Mouse (Mus musculus): ENCODE results near the gene Gm19935.

Gene Gm19935

DNA sequence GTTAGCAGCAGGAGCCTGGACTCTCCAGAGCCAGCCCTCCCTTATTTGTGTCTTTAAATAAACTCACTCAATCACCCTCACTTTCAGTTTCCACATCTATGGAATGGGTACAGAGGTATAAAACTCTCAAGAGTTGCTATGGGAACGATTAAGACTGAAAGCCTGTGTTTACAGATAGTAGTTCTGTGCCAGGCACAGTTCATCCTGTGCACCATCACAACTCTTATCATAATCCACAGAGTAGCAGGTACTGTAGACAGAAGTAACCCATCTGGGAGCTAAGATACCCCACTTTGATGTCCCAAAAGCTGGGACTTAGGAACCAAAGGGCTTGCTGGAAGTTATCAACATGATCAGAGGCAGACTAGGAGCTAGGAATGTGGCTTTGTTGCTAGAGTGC, 12.6 kb upstream of the Gm19935 start:
- DNase-seq, result no peak

DNA sequence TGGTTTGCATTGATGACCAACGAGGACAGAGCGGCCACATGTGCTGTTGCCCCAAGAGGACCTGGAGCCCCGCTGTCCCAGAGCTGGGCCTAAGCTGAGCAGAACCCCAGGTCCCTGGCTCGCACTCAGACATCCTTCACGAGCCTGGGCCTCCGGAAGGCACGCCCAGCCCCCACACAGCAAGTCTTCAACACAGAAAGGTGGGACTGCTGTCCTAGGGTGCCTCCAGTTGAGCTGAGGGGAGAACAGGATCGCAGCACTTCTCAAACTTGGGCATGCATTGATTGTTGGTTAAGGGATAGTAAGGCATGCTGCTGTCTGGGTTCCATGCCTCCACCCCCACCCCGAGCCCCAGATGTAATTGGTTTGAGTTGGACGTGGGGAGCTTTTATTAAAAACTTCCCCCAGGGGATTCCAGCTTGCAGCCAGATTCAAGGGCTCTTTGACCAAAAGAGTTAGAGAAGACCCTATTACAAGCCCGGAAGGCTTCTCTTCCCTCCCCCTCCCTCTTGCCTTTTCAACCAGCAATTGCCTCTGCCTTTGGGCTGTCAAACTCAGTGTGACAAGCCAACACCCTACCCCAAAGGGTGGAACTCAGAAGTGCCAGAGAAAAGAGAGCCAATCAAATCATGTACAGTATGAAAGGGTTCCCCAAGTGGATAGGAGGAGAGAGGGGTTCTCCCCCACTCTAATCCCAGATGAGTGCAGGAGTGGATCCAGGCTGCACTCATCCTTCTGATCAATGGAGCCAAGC, 12.0 kb upstream of the Gm19935 start:
- DNase-seq, result peak; percentile 46 to 52

- DNase-seq, result peak; percentile 98 to 99
These were observed 11.2 kb upstream of the Gm19935 start, which contains the start of gene Chd9 for GRCm38 (mm10) chr8:90828181-90828986. Chd9 (plus strand) TSS chr8:90828352.

DNA sequence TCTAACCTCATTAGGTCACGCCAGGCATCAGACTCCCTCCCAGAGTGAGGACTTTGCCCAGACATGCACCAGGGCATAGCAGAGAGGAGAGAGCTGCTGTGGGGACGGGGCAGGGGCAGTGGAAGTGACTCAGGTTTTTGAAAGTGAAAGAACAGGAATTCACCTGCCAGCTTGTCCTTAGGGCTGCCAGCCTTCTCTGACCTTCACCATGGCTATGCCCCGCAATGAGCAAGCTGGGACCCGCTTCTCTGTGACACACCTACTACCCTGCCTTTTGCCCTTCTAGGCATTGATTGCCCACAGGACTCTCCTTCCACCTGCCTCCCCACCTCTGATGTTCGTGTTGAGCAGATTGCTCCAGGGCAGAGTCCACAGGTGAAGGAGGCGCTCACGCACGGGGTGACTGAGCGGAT, 8.3 kb upstream of the Gm19935 start:
- no peak for DNase-seq

DNA sequence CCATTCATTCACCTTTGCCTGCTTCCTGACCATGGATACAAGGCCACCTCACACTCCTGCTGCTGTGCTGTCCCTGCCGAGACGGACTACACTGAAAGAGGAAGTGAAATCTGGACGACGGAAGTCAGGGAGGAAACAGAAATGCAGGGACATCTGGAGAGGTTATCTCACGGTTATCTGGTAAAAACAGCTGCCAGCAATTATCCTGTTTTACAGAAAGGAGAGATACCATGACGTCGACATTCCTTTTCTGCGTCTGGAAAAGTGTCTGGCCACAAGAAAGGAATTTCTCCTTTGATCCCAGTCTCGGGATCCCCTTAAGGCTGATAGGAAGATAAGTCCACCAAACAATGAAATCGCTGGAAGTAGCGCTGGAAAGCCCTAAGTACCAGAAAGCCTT, 5.2 kb upstream of the Gm19935 start:
- no peak for DNase-seq

- DNase-seq, result no peak
These were observed 3.1 kb upstream of the Gm19935 start for GRCm38 (mm10) chr8:90820321-90820696.

GRCm38 (mm10) chr8:90819561-90820320, 2.5 kb upstream of the Gm19935 start:
- DNase-seq, result no peak

GRCm38 (mm10) chr8:90816061-90816882, 921 bp downstream of the Gm19935 start:
- DNase-seq, result no peak

DNA sequence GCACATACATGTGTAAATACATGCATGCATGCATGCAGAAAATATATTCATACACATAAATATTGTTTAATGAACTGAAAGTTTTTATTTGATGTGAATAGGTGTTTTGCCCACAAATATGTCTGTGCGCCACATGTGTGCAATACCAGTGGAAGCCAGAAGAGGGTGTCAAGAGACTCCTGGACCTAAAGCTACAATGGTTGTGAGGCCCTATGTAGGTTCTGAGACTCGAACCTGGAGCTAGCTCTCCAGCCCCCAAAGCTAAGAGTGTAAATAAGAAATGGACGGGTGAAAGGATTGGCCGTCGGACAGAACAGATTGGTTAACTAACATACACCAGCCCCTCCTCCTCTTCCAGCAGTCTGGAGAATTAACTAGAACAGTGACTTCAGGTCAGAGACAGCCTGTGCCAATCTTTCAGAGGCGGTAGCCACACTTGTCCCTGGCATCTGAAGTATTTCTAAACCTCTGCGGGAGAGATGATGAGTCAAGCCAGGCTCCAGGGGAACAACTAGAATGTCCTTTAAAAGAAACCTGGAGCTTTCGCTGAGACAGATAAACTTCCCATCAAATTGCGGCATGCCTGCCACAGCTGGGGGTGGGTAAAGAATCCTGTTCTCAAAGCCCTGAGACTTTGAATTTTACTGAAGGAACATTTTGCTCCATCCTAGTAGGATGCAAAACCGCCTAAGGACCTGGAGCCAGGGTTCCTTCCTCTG, 3.4 kb downstream of the Gm19935 start:
- peak in 1 of 2 experiments; percentile 18 for DNase-seq

- DNase-seq, result no peak
These were observed 17.7 kb downstream of the Gm19935 start for GRCm38 (mm10) chr8:90799473-90799872.

DNA sequence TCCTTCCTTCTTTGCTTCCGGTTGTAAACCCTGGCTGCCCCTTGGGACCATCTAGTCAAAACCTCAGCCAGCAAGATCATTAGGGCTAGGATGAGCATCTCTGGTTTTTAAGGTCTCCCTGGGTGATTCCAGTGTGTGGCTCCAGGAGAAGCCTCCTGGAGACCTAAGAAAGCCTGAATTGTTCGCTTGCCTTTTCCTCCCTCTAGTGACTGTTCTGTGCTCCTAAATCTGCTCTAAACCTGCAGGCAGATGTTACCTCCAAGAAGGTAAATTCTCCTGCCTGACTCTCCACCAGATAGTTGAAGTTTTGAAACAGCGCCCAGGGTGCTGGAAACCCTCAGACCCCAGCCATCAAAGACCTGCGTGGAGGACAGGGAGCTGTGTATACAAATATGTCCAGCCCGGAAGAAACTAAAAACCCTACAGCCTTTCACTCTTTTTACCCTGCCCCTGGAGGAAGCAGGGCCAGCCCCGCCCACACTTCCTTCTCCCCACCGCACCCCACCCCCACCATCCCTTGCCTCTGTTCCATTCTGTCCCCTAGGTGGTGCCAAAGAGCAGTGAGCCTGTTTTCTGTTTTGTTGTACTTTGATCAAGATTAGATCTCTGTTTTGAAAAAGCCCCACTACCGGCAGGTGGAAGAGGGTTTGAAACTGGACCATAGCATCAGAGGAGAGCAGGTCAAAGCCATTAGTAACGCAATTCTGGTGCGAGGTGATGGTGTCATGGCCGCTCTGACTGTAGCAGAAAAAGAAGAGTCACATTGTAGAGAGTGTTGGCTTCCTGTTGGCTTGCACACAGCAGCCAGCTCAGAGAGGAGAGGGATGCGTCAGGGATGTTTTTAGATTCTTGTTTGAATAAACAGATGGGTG, 22.0 kb downstream of the Gm19935 start:
- peak; percentile 81 to 84 for DNase-seq

DNA sequence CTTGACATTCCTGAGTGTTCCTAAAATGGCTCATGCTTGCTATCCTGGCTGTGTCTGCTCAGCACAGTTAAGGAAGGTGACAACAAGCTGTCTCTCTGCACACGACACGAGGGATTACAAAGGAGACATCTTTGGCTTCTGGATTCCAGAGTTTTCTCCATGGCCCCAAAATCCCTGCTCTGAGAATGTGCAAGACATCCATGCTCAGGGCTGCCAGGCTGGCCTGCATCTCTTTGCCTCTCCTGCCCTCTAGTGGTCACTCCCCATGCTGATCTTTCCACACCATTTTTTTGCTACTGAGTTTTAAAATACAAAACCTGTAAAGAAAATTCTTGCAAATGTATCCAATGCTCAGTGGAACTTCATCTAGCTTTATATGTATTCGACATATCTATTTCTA, 23.5 kb downstream of the Gm19935 start:
- peak; percentile 91 to 96 for DNase-seq

GRCm38 (mm10) chr8:90791616-90792015, 25.6 kb downstream of the Gm19935 start:
- no peak for DNase-seq

GRCm38 (mm10) chr8:90769791-90770190, 47.4 kb downstream of the Gm19935 start:
- peak; percentile 35 to 54 for DNase-seq
